Mouse (Mus musculus) midbrain, embryonic 14.5 days (tissue): Measurements from ENCODE around the gene Izumo2. TPM values are rescaled to one million over a fixed set of nuclear protein-coding genes. Genes with fewer than 3 reads are reported as not detected.

Source experiments
- ATAC-seq: fragments of 200-750 bp; cut with Nextera tagmentation; 2 replicates; pipeline ENCODE4 v1.8.0; 2017; ENCODE audit warnings: moderate number of reproducible peaks, moderate library complexity; ENCODE audit not compliant: low FRiP score, low TSS enrichment
- DNase-seq: peaks from one replicate; pipeline ENCODE4 v3.0.0-alpha.2; 2015
- H3K27ac ChIP-seq: fragments of 300-500 bp; sonication (generic); replicated peaks from 2 replicates; pipeline ENCODE4 v1.5.1; 2014; ENCODE audit warnings: mild to moderate bottlenecking, low read depth, low read length, moderate library complexity
- H3K27me3 ChIP-seq: fragments of 300-500 bp; sonication (generic); 2 replicates; pipeline ENCODE4 v1.6.1; 2014; ENCODE audit warnings: low read length, control low read depth, mixed read lengths; ENCODE audit not compliant: control insufficient read depth, insufficient read depth
- H3K36me3 ChIP-seq: fragments of 300-500 bp; sonication (generic); 2 replicates; pipeline ENCODE4 v1.6.1; 2014; ENCODE audit warnings: low read length, control low read depth; ENCODE audit not compliant: control insufficient read depth, insufficient read depth
- H3K4me1 ChIP-seq: fragments of 300-500 bp; sonication (generic); 2 replicates; pipeline ENCODE4 v1.6.1; 2014; ENCODE audit warnings: mild to moderate bottlenecking, antibody characterized with exemption, low read length, control low read depth; ENCODE audit not compliant: control insufficient read depth, insufficient read depth
- H3K4me2 ChIP-seq: fragments of 300-500 bp; sonication (generic); 2 replicates; pipeline ENCODE4 v1.6.1; 2014; ENCODE audit warnings: mild to moderate bottlenecking, low read length, moderate library complexity
- H3K4me3 ChIP-seq: fragments of 300-500 bp; sonication (generic); replicated peaks from 2 replicates; pipeline ENCODE4 v1.5.1; 2014; ENCODE audit warnings: low read depth, low read length
- H3K9ac ChIP-seq: fragments of 300-500 bp; sonication (generic); replicated peaks from 2 replicates; pipeline ENCODE4 v1.6.1; 2014; ENCODE audit warnings: mild to moderate bottlenecking, low read length, moderate library complexity
- H3K9me3 ChIP-seq: fragments of 300-500 bp; sonication (generic); 2 replicates; pipeline ENCODE4 v1.6.1; 2016; ENCODE audit warnings: low read length, control low read depth, mixed read lengths; ENCODE audit not compliant: control insufficient read depth
- WGBS: fragments of 180-500 bp; shearing (Covaris S2); extraction: QIAGEN DNeasy Blood & Tissue Kit; methylation state at CpG from one replicate; pipeline ENCODE4 v1.1.7; 2014; 5-methylcytosine and 5-hydroxymethylcytosine counted together
- polyA plus RNA-seq: library from polyadenylated mRNA; unstranded; fragments of >200 nt; fragmentation: Nextera tagmentation; extraction: Ambion mirVana; gene quantifications from 2 replicates; pipeline ENCODE4 v1.2.1, GENCODE M21; 2014

Gene Izumo2
- polyA plus RNA-seq, 1 experiment from 2014 or later = not detected

DNA sequence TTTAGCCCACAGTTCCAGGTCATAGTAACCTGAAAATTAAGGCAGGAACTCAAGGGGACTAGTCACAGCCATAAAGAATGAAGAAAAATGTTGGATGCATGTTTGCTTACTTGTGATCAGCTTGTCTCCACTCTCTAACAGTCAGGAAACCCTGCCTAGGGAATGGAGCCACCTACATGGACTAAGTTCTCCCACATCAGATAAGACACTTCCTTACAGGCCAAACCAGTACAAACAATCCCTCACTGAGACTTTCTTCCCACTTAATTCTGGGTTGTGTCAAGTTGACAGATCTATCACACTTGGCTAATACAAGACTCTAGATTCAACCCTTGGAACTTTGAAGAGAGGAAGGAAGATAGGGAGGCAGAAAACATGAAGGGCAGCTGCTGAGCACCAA lies 51.8 kb downstream of the Izumo2 start:
- Histone ChIP-seq H3K4me2 (no peak overlapping the region), H3K4me3 (no peak overlapping the region), H3K27ac (no peak overlapping the region), H3K27me3 (no peaks in the 10 kb centered on the region), H3K9me3 (no peaks in the 10 kb centered on the region), H3K4me1 (no peaks in the 10 kb centered on the region), H3K36me3 (peaks cover 82% of the 10 kb centered on the region), H3K9ac (no peak overlapping the region)
- no peak for ATAC-seq
- no peak for DNase-seq

DNA sequence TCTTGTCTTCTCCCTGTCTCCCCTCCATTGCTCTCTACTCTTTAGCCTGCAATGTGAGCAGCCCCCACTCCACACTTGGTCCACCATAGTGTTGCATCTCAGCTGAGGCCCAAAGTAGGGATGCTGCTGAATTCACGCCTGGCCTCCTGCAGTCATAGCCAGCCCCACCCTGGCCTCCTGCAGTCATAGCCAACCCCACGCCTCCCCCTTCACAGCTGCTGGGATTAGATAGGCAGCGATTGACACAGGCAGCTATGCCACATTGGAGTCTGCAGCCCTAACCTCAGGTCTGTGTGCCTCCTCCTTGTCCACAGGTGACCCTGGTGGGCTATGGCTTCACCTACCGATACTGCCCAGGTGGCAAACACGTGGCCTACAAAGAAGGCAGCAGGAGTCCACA lies 59.6 kb downstream of the Izumo2 start:
- Histone ChIP-seq H3K27ac (no peak overlapping the region), H3K9ac (no peak overlapping the region), H3K9me3 (no peaks in the 10 kb centered on the region), H3K27me3 (no peaks in the 10 kb centered on the region), H3K4me3 (no peak overlapping the region), H3K4me2 (no peak overlapping the region), H3K36me3 (peaks cover 85% of the 10 kb centered on the region), H3K4me1 (no peaks in the 10 kb centered on the region)
- WGBS = 84% methylated on average over 5 of the region's 5 CpGs
- ATAC-seq (no peak), DNase-seq (no peak)

Other genes starting within 250 kb of the Izumo2 start
- gene Aspdh, start 243.4 kb upstream of the Izumo2 start, polyA plus RNA-seq = 8.6 and 8.9 TPM in 2 replicates
- 27.9 and 32.5 TPM in 2 replicates for gene Josd2, start 240.8 kb upstream of the Izumo2 start, polyA plus RNA-seq
- gene Emc10, start 212.2 kb upstream of the Izumo2 start, polyA plus RNA-seq = 152 and 163 TPM in 2 replicates
- gene Fam71e1, start 212.2 kb upstream of the Izumo2 start, polyA plus RNA-seq = 26.8 and 28.6 TPM in 2 replicates
- gene Mybpc2, start 184.1 kb upstream of the Izumo2 start, polyA plus RNA-seq = 0.15 and 0.20 TPM in 2 replicates
- not detected in 2 replicates for gene Spib, start 176.7 kb upstream of the Izumo2 start, polyA plus RNA-seq
- gene Pold1, start 159.9 kb upstream of the Izumo2 start, polyA plus RNA-seq = 17.8 and 19.5 TPM in 2 replicates
- 57.1 and 62.0 TPM in 2 replicates for gene Nr1h2, start 154.8 kb upstream of the Izumo2 start, polyA plus RNA-seq
- 1.1 TPM in 1 of 2 replicates, not detected in the other for gene Napsa, start 136.4 kb upstream of the Izumo2 start, polyA plus RNA-seq
- 5.2 and 7.5 TPM in 2 replicates for gene Kcnc3, start 118.1 kb upstream of the Izumo2 start, polyA plus RNA-seq
- 2.5 and 2.7 TPM in 2 replicates for gene Myh14, start 37.9 kb upstream of the Izumo2 start, polyA plus RNA-seq
- gene Vrk3, start 39.7 kb downstream of the Izumo2 start, polyA plus RNA-seq = 22.6 and 26.8 TPM in 2 replicates
- 0.58 and 0.89 TPM in 2 replicates for gene Zfp473, start 42.3 kb downstream of the Izumo2 start, polyA plus RNA-seq
- 29.1 and 35.2 TPM in 2 replicates for gene Nup62, start 107.3 kb downstream of the Izumo2 start, polyA plus RNA-seq
- 0.97 and 1.4 TPM in 2 replicates for gene Il4i1, start 107.6 kb downstream of the Izumo2 start, polyA plus RNA-seq
- gene Atf5, start 107.9 kb downstream of the Izumo2 start, polyA plus RNA-seq = 2.2 and 2.8 TPM in 2 replicates
- 61.9 and 63.7 TPM in 2 replicates for gene Akt1s1, start 140.2 kb downstream of the Izumo2 start, polyA plus RNA-seq
- 107 and 122 TPM in 2 replicates for gene Tbc1d17, start 140.3 kb downstream of the Izumo2 start, polyA plus RNA-seq
- 28.8 and 30.4 TPM in 2 replicates for gene Pnkp, start 148.4 kb downstream of the Izumo2 start, polyA plus RNA-seq
- gene Ptov1, start 161.0 kb downstream of the Izumo2 start, polyA plus RNA-seq = 480 and 508 TPM in 2 replicates
- 114 and 128 TPM in 2 replicates for gene Med25, start 184.0 kb downstream of the Izumo2 start, polyA plus RNA-seq
- gene Fuz, start 187.3 kb downstream of the Izumo2 start, polyA plus RNA-seq = 16.7 and 17.2 TPM in 2 replicates
- 124 and 133 TPM in 2 replicates for gene Ap2a1, start 220.8 kb downstream of the Izumo2 start, polyA plus RNA-seq
- gene Tsks, start 234.5 kb downstream of the Izumo2 start, polyA plus RNA-seq = not detected in 2 replicates